Mouse (Mus musculus) cortical plate, adult 2 months (tissue): ENCODE data around the gene Pygb. TPM values are rescaled to one million over a fixed set of nuclear protein-coding genes. Genes with fewer than 3 reads are reported as not detected.

Experiments
- H3K27ac ChIP-seq: fragments of 200-500 bp; 2 replicates; pipeline ENCODE4 v1.5.1; 2012; ENCODE audit warnings: low read length, control low read depth, inconsistent platforms; ENCODE audit not compliant: insufficient read depth
- H3K4me1 ChIP-seq: fragments of 200-500 bp; 2 replicates; pipeline ENCODE4 v1.6.1; 2011; ENCODE audit warnings: low read length; ENCODE audit not compliant: control insufficient read depth, insufficient read depth
- H3K4me3 ChIP-seq: fragments of 200-500 bp; 2 replicates; pipeline ENCODE4 v1.5.1; 2011; ENCODE audit warnings: mild to moderate bottlenecking, low read length, control low read depth; ENCODE audit not compliant: insufficient read depth
- CTCF ChIP-seq: fragments of 200-500 bp; IDR thresholded peaks from 2 replicates; pipeline ENCODE4 v1.5.1; 2011; ENCODE audit warnings: mild to moderate bottlenecking, control low read depth, low read length; ENCODE audit not compliant: insufficient read depth; ENCODE audit errors: extremely low read depth
- POLR2A ChIP-seq: fragments of 200-500 bp; IDR thresholded peaks from 2 replicates; pipeline ENCODE4 v1.6.1; 2011; ENCODE audit warnings: mild to moderate bottlenecking, low read length, control low read depth; ENCODE audit not compliant: insufficient read depth; ENCODE audit errors: extremely low read depth
- polyA plus RNA-seq: library from polyadenylated mRNA; depleted of rRNA; stranded (reverse); fragments of >200 nt; gene quantifications from 2 replicates; pipeline ENCODE4 v1.2.3, GENCODE M21; 2012; rRNA removed

The Pygb gene
- polyA plus RNA-seq, 1 experiment = 131 TPM

DNA sequence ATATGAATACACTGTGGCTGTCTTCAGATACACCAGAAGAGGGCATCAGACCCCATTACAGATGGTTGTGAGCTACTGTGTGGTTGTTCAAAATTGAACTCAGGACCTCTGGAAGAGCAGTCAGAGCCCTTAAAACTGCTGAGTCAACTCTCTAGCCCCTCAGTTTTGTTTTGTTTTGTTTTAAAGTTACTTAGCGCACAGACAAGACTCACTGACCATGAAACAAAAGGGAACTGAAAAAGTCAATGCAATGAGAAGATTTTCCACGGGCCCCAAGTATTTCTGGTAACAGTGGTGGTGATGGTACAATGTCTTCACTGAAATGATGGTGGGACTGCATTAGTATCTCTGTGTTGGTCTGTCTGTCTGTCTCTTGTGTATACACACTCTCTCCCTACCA, 74.6 kb downstream of the Pygb start:
- H3K4me3 ChIP-seq = no peak overlapping the region
- H3K4me1 ChIP-seq = peaks cover 3% of the 10 kb centered on the region; the same call in 1 of the 2 replicates
- TF ChIP-seq POLR2A (no peak), CTCF (no peak)
- no peak overlapping the region for H3K27ac ChIP-seq

- H3K4me1 ChIP-seq = peaks cover 8% of the 10 kb centered on the region
- no peak for TF ChIP-seq POLR2A
- no peak for TF ChIP-seq CTCF
- H3K27ac ChIP-seq = no peak overlapping the region
- no peak overlapping the region for H3K4me3 ChIP-seq
Measured at GRCm38 (mm10) chr2:150867021-150867420, 80.5 kb downstream of the Pygb start.

GRCm38 (mm10) chr2:150869446-150869845, 82.9 kb downstream of the Pygb start:
- Histone ChIP-seq H3K4me3 (no peak overlapping the region), H3K4me1 (peaks cover 14% of the 10 kb centered on the region), H3K27ac (no peak overlapping the region)
- no peak for TF ChIP-seq POLR2A
- TF ChIP-seq CTCF = no peak

- TF ChIP-seq POLR2A = no peak
- TF ChIP-seq CTCF = no peak
- Histone ChIP-seq H3K4me1 (peaks cover 19% of the 10 kb centered on the region), H3K4me3 (no peak overlapping the region), H3K27ac (no peak overlapping the region)
Measured at GRCm38 (mm10) chr2:150874508-150874907, 88.0 kb downstream of the Pygb start.

GRCm38 (mm10) chr2:150875226-150875625, 88.7 kb downstream of the Pygb start:
- no peak for TF ChIP-seq CTCF
- TF ChIP-seq POLR2A = no peak
- no peak overlapping the region for H3K4me3 ChIP-seq
- peaks cover 13% of the 10 kb centered on the region for H3K4me1 ChIP-seq
- H3K27ac ChIP-seq = no peak overlapping the region

- H3K4me1 ChIP-seq = peaks cover 11% of the 10 kb centered on the region
- H3K27ac ChIP-seq = no peak overlapping the region
- TF ChIP-seq CTCF (no peak), POLR2A (no peak)
- no peak overlapping the region for H3K4me3 ChIP-seq
Measured at GRCm38 (mm10) chr2:150877561-150877960, 91.0 kb downstream of the Pygb start.

Other genes starting within 250 kb of the Pygb start
- 0.21 and 0.42 TPM in 2 replicates for gene Cst7, start 216.3 kb upstream of the Pygb start, polyA plus RNA-seq
- 59.1 and 66.9 TPM in 2 replicates for gene Apmap, start 178.2 kb upstream of the Pygb start, polyA plus RNA-seq
- 27.2 and 28.8 TPM in 2 replicates for gene Acss1, start 118.2 kb upstream of the Pygb start, polyA plus RNA-seq
- 0.13 and 0.27 TPM in 2 replicates for gene Vsx1, start 97.4 kb upstream of the Pygb start, polyA plus RNA-seq
- 56.2 and 57.8 TPM in 2 replicates for gene Entpd6, start 37.7 kb upstream of the Pygb start, polyA plus RNA-seq
- 352 and 361 TPM in 2 replicates for gene Abhd12, start 118.0 kb downstream of the Pygb start, polyA plus RNA-seq
- 1.6 and 1.9 TPM in 2 replicates for gene Gins1, start 118.7 kb downstream of the Pygb start, polyA plus RNA-seq